Mouse (Mus musculus) midbrain, embryonic 10.5 days (tissue): ENCODE measurements around the gene Immt. TPM values are rescaled to one million over a fixed set of nuclear protein-coding genes. Genes with fewer than 3 reads are reported as not detected.
"Not testable (repeated sequence)": the region's sequence is repeated elsewhere in the genome, so short reads cannot be mapped to it uniquely, and the experiment has no call there.

ENCODE experiments used
- DNase-seq: peaks from one replicate; pipeline ENCODE4 v3.0.0-alpha.2; 2017; ENCODE audit warnings: low spot score
- H3K27ac ChIP-seq: fragments of 300-500 bp; sonication (generic); replicated peaks from 2 replicates; pipeline ENCODE4 v1.5.1; 2016; ENCODE audit warnings: mild to moderate bottlenecking
- H3K27me3 ChIP-seq: fragments of 300-500 bp; sonication (generic); 2 replicates; pipeline ENCODE4 v1.6.1; 2016; ENCODE audit warnings: low read depth, mild to moderate bottlenecking; ENCODE audit not compliant: poor library complexity, severe bottlenecking
- H3K36me3 ChIP-seq: fragments of 300-500 bp; sonication (generic); 2 replicates; pipeline ENCODE4 v1.6.1; 2016; ENCODE audit warnings: mild to moderate bottlenecking, moderate library complexity
- H3K4me1 ChIP-seq: fragments of 300-500 bp; sonication (generic); 2 replicates; pipeline ENCODE4 v1.6.1; 2016
- H3K4me3 ChIP-seq: fragments of 300-500 bp; sonication (generic); 2 replicates; pipeline ENCODE4 v1.5.1; 2016; ENCODE audit warnings: mild to moderate bottlenecking, moderate library complexity
- H3K9me3 ChIP-seq: fragments of 300-500 bp; sonication (generic); replicated peaks from 2 replicates; pipeline ENCODE4 v1.6.1; 2016; ENCODE audit warnings: mild to moderate bottlenecking
- WGBS: fragments of 180-500 bp; shearing (Covaris S2); methylation state at CpG from one replicate; pipeline ENCODE4 v1.1.7; 2016; 5-methylcytosine and 5-hydroxymethylcytosine counted together
- polyA plus RNA-seq: library from polyadenylated mRNA; unstranded; fragments of >200 nt; fragmentation: Nextera tagmentation; extraction: Ambion mirVana; gene quantifications from 2 replicates; pipeline ENCODE4 v1.2.1, GENCODE M21; 2016

Gene Immt
- polyA plus RNA-seq, 1 experiment from 2014 or later: 226 TPM

DNA sequence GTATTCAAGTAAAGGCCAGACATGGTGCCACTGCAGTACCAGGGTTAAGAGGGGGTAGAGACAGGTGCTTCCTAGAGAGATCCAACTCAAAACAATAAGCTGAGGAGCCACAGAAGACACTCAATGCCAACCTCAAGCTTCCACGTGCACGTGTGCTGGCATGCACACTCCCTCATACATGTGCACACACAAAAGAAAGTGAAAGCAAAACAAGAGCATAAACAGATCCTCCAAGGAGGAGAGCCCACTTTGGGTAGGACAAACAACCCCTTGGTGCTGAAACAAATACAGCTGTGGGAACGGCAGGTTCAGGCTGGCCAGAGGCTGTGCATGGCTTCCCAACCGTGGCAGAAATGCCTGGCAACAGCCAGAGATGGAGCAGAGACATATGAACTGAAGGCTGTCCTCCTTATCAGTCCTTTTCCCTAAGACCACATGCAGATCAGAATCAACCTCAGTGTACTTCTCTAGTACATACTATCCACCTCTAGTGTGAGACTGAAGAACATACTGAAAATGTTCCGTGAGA lies 11.3 kb upstream of the Immt start:
- no peaks in the 10 kb centered on the region for H3K27me3 ChIP-seq
- no peak overlapping the region for H3K27ac ChIP-seq
- H3K4me3 ChIP-seq: no peak overlapping the region
- peaks cover 39% of the 10 kb centered on the region for H3K36me3 ChIP-seq
- peaks cover 15% of the 10 kb centered on the region for H3K4me1 ChIP-seq
- H3K9me3 ChIP-seq: no peaks in the 10 kb centered on the region
- 77% methylated on average over 5 of the region's 5 CpGs for WGBS
- no peak for DNase-seq

DNA sequence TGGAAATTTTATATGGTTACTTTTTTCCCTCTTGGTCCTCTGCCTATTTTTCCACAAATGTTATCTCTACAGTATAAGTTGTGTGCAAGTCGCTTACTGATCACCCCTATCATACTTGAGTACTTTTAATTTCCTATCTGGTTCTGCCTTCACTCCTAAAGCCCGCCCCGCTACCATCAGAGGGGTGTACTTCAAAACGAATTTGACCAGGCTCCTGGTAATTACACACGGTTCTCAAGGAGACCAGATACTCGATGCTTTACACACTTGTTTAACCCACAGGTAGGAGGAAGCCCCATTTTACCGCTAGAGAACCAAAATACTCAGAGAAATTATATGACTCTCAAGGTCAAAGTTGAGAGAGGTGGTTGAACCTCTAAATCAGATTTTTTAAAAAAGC lies 8.0 kb upstream of the Immt start:
- H3K4me3 ChIP-seq: peak overlapping the region; percentile 75
- H3K27me3 ChIP-seq: no peaks in the 10 kb centered on the region
- H3K36me3 ChIP-seq: peaks cover 7% of the 10 kb centered on the region
- under 1% methylated on average over 7 of the region's 7 CpGs for WGBS
- no peaks in the 10 kb centered on the region for H3K9me3 ChIP-seq
- DNase-seq: no peak
- peaks cover 15% of the 10 kb centered on the region for H3K4me1 ChIP-seq
- peak overlapping the region; percentile 83 for H3K27ac ChIP-seq

DNA sequence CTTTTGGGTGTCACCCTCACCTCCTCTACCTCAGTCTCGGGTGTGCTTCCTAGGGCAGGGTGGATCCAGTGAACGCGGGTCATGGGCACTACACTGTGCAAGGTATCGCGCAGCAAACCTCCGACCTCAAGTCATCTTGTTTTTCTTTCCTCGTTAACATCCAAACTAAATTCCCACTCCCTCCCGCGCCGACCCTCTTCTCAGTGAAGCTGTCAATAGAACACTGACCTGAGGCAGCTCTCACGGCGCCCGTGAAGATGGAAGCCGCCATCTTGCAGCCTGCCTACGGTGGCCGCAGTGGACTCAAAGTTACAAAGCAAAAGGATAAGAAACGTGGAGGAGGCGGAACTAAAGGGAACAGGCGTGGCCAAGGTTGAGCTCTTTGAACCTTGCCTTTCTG lies 7.6 kb upstream of the Immt start:
- Histone ChIP-seq H3K27ac (peak overlapping the region; percentile 83), H3K4me1 (peaks cover 15% of the 10 kb centered on the region), H3K36me3 (peaks cover 3% of the 10 kb centered on the region), H3K9me3 (no peaks in the 10 kb centered on the region), H3K4me3 (peak overlapping the region; percentile 75), H3K27me3 (no peaks in the 10 kb centered on the region)
- peak; percentile 90 for DNase-seq
- WGBS: under 1% methylated on average over 19 of the region's 19 CpGs

DNA sequence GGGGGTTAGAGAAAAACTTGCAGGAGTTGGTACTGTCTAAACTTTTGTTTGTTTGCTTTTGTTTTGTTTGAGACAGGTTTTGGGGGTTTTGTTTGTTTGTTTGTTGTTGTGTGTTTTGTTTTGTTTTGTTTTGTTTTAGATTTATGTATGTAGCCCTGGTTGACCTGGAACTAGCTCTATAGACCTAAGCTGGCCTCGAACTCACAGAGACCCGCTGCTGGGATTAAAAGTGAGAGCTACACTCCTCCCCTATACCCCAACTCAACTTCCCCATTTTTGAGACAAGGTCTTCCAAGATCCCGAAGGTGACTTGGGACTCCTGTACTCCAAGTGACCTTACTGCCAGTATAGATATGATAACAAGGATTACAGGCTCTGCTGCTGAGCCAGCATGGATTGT lies 7.2 kb upstream of the Immt start:
- H3K27ac ChIP-seq: peak overlapping the region; percentile 83
- no peaks in the 10 kb centered on the region for H3K27me3 ChIP-seq
- H3K36me3 ChIP-seq: no peaks in the 10 kb centered on the region
- DNase-seq: no peak
- WGBS: 36% methylated on average over 3 of the region's 3 CpGs
- no peaks in the 10 kb centered on the region for H3K9me3 ChIP-seq
- H3K4me1 ChIP-seq: peaks cover 15% of the 10 kb centered on the region
- peak overlapping the region; percentile 75 for H3K4me3 ChIP-seq

DNA sequence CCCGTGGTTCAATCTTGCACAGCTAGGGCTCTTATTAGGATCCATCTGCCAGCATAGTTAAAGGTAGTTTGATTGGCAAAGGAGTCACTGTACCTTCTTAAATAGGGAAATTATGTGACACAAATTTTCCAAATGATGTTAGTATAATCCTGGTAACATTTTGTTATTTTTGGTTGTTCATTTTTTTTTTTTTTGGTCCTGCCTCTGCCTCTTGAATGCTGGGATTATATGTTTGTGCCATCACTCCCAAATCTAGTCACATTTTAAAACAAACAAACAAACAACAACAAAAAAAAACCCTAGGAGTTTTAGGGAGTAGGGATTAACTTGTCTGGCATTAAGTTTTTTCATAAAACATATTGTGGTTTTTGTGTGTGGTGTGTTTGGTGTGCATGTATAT lies 4.3 kb upstream of the Immt start, which contains the start of gene Mrpl35:
Mrpl35 (minus strand) TSS at position 101 of the 400 bp plus-strand sequence.
- no peak within 1 kb of the TSS for H3K4me3 ChIP-seq
- H3K27ac ChIP-seq: no peak within 1 kb of the TSS
- H3K9me3 ChIP-seq: no peaks in the 10 kb centered on the region
- peaks cover 17% of the 10 kb centered on the region for H3K4me1 ChIP-seq
- H3K27me3 ChIP-seq: no peaks in the 10 kb centered on the region
- 57% methylated on average over 1 of the region's 1 CpGs for WGBS
- H3K36me3 ChIP-seq: no peaks in the 10 kb centered on the region
- no peak for DNase-seq

DNA sequence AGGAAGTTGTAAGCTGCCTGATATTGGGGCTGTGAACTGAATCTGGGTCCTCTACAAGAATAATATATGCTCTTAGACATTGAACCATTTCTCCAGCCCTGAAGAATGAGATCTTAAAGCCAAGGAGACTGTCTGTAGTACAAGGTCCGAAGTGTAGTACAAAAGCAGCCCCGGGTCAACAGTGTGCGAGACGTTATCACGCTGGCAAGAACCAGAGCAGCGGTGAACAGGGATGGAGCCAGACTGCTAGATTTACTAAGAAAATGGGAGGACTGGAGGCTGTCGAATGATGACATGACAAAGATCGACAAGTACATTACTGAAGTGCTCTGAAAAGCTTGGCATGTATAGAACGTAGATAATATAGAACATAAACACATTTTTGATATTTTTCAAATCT lies 1.4 kb upstream of the Immt start:
- 89% methylated on average over 9 of the region's 9 CpGs for WGBS
- peaks cover 12% of the 10 kb centered on the region for H3K36me3 ChIP-seq

DNA sequence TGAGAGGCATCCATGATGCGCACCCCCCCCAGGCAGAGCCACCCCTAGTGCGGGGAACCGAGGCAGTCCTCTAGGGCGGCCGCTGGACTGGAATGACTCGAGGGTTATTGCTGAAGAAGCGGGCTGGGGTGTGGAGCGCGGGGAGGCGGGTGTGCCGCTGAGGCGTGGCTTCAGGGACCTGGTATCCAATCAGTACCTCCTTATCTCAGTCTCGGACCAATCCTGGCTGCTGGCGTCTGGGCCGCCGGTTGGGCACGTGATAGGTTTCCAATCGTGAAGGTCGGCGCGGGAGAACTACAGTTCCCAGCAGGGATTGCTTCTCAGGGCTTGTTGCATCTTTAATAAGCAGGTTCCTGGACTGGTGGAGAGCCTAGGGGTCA lies 440 bp downstream of the Immt start:
- H3K4me3 ChIP-seq: peak overlapping the region; percentile 89
- peak; percentile 95 for DNase-seq
- no peaks in the 10 kb centered on the region for H3K9me3 ChIP-seq
- peak overlapping the region; percentile 95 for H3K27ac ChIP-seq
- peaks cover 30% of the 10 kb centered on the region for H3K36me3 ChIP-seq
- H3K4me1 ChIP-seq: peaks cover 17% of the 10 kb centered on the region
- under 1% methylated on average over 21 of the region's 21 CpGs for WGBS
- H3K27me3 ChIP-seq: no peaks in the 10 kb centered on the region

More for the DNA sequence above, 1.4 kb upstream of the Immt start:
- Histone ChIP-seq H3K27ac (no peak overlapping the region), H3K27me3 (no peaks in the 10 kb centered on the region), H3K4me1 (peaks cover 17% of the 10 kb centered on the region), H3K4me3 (peak overlapping the region; percentile 89; the same call in 1 of the 2 replicates), H3K9me3 (no peaks in the 10 kb centered on the region)
- DNase-seq: no peak

DNA sequence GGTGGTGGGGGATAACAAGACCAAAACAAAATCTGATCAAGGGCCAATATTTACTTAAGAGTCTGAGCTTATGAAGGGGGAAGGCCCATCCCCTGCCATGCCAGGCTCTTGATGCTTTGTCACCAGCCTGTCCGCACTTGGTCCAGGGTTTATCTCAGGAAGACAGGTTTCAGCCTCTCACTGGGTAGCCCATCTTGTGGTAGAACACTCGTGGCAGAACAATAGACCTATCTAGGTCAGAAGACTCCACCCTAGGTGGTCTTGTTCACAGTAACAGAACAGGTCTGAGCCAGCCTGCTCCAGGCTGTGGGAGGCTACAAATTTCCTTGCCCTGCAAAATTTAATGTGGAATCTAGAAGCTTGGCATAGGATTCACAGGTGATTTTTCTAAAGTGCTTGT lies 5.7 kb downstream of the Immt start:
- Histone ChIP-seq H3K36me3 (peaks cover 52% of the 10 kb centered on the region), H3K4me3 (no peak overlapping the region), H3K4me1 (peaks cover 12% of the 10 kb centered on the region), H3K9me3 (no peaks in the 10 kb centered on the region), H3K27ac (no peak overlapping the region), H3K27me3 (no peaks in the 10 kb centered on the region)
- WGBS: 85% methylated on average over 2 of the region's 2 CpGs
- no peak for DNase-seq

DNA sequence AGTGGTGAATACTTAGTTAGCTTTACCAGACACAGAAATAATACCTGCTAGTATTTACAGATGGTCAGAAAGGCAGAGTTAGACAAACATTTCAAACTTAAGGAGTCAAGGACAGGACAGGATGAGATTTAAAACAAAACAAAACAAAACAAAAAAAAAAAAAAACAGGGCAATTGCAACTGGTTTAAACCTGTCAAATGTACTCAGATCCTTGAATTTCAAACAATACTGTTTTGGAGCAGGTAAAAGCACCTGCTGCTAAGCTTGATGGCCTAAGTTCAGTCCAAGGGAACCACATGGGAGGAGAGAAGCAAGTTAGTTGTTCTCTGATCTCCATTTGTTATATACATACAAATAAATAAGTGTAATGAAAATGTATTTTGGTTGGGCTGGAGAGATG lies 8.7 kb downstream of the Immt start:
- Histone ChIP-seq H3K36me3 (peaks cover 49% of the 10 kb centered on the region), H3K4me3 (no peak overlapping the region), H3K4me1 (no peaks in the 10 kb centered on the region), H3K9me3 (no peaks in the 10 kb centered on the region), H3K27ac (no peak overlapping the region), H3K27me3 (no peaks in the 10 kb centered on the region)
- DNase-seq: no peak

DNA sequence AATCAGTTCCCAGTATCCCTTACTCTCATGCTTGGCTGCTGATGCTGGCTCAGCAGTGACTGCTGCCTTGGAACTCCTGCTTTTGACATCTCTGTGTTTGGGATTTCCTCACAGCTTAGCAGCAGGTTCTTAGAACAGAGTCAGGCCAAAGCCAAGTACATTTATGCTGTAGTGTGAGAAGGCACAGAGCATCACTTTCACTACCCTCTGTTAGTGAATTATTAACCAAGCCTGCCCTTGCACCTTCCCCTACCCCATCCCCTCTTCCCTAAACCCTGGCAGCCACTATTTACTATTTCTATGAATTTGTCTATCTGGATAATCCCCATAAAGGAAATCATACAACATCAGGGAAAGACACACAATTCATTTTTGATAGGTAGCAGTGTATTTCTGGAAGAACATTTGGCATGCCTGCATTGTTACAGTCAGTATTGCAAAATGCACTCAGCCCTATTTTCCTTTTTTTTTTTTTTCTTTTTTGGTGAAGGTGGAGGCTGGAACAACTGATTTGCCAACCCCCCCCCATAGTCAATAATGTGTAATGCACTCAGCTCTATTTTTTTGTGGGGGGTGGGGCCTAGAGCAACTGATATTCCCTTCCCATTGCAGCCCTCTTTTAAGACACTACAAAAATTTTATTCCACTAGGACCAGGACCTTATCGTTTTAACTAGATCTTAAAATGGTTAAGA lies 9.6 kb downstream of the Immt start:
- Histone ChIP-seq H3K9me3 (no peaks in the 10 kb centered on the region), H3K27ac (no peak overlapping the region), H3K36me3 (peaks cover 49% of the 10 kb centered on the region), H3K4me3 (no peak overlapping the region), H3K27me3 (no peaks in the 10 kb centered on the region), H3K4me1 (no peaks in the 10 kb centered on the region)
- WGBS: 91% methylated on average over 1 of the region's 1 CpGs
- DNase-seq: no peak

DNA sequence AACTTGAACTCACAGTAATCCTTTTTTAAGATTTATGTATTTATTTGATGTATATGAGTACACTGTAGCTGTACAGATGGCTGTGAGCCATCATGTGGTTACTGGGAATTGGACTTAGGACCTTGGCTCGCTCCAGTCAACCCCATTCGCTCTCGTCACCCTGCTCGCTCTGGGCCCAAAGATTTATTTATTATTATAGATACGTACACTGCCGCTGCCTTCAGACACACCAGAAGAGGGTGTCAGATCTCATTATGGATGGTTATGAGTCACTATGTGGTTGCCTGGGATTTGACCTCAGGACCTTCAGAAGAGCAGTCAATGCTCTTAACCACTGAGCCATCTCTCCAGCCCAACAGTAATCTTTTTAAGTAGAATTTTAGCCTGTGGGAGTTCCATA lies 15.8 kb downstream of the Immt start:
- H3K9me3 ChIP-seq, H3K27ac ChIP-seq, DNase-seq, H3K4me3 ChIP-seq, H3K4me1 ChIP-seq, H3K27me3 ChIP-seq: not testable (repeated sequence)
- peaks cover 74% of the 10 kb centered on the region for H3K36me3 ChIP-seq
- WGBS: 97% methylated on average over 6 of the region's 6 CpGs

DNA sequence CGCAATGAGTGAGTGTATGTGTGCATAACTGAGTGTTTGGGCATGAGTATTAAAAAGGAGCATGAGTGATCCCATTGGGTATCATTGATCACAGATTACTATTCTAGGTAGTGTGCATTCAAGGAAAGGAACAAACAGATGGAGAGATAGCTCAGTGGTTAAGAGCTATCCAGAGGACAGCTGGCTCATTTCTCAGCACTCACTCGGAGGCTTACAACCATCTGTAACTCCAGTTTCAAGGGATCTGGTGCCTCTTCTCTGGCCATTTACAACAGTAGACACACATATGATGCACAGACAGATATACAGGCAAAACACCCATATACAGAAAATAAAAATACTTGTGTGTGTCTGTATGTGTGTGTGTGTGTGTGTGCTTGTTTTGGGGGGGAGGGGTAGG lies 36.6 kb downstream of the Immt start:
- H3K4me1 ChIP-seq: no peaks in the 10 kb centered on the region
- 92% methylated on average over 2 of the region's 2 CpGs for WGBS
- DNase-seq: no peak
- H3K27me3 ChIP-seq: no peaks in the 10 kb centered on the region
- H3K9me3 ChIP-seq: no peaks in the 10 kb centered on the region; the same call in 1 of the 2 replicates
- H3K27ac ChIP-seq: no peak overlapping the region
- no peak overlapping the region for H3K4me3 ChIP-seq
- H3K36me3 ChIP-seq: peaks cover 98% of the 10 kb centered on the region

DNA sequence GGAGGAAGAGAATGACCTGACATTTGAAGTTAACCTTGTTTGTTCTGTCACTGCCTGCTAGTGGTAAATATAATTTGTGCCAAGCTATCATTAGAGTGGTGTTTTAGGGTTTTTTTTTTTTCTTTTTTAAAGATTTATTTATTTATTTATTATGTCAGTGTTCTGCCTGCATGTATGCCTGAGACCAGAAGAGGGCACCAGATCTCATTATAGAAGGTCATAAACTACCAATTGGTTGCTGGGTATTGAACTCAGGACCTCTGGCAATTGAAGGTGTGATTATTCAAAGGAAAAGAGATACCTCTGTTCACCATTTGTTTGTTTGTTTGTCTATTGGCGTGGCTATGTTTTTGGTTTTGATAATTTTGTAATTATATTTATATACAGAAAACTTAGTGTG lies 37.7 kb downstream of the Immt start:
- peaks cover 98% of the 10 kb centered on the region for H3K36me3 ChIP-seq
- no peak for DNase-seq
- 86% methylated on average over 1 of the region's 1 CpGs for WGBS
- no peaks in the 10 kb centered on the region for H3K27me3 ChIP-seq
- no peaks in the 10 kb centered on the region; the same call in 1 of the 2 replicates for H3K9me3 ChIP-seq
- no peak overlapping the region for H3K27ac ChIP-seq
- no peaks in the 10 kb centered on the region for H3K4me1 ChIP-seq
- no peak overlapping the region for H3K4me3 ChIP-seq
